Mouse (Mus musculus) heart, adult 8-10 months (tissue): ENCODE measurements around the gene Gen1. TPM values are rescaled to one million over a fixed set of nuclear protein-coding genes. Genes with fewer than 3 reads are reported as not detected.

ENCODE experiments used
- microRNA-seq: library from miRNA; unstranded; fragments of <30 nt; microRNA quantifications from one replicate; pipeline ENCODE4 v1.2.0, GENCODE M21; 2022
- total RNA-seq, 4 experiments: library from RNA; stranded (reverse); gene quantifications; 2 replicates each; pipeline ENCODE4 v1.2.4; 2022

Gene Gen1
- total RNA-seq, 4 experiments from 2014 or later = 0.38 to 2.0 (median 0.62) TPM

Small RNA genes lying within 50 kb of the gene (microRNA-seq; reads per million reads assigned to microRNA genes)
- not detected for gene Mir7675

Other genes with a start within 250 kb of the Gen1 start
- 1 to 10 TPM in 2 of 4 experiments, under 1 TPM in 2; 0.78 to 1.1 (median 1.0) TPM for gene Kcns3, start 114.7 kb downstream of the Gen1 start, total RNA-seq
- gene Msgn1, start 56.8 kb downstream of the Gen1 start, total RNA-seq = not detected
- 10 to 100 TPM; 31.8 to 42.7 (median 35.9) TPM for gene Smc6, start 85 bp upstream of the Gen1 start, total RNA-seq
- 1 to 10 TPM in 1 of 4 experiments, under 1 TPM in 3; 0.26 to 1.2 (median 0.78) TPM for gene Vsnl1, start 170.8 kb upstream of the Gen1 start, total RNA-seq
- gene Rad51ap2, start 190.3 kb upstream of the Gen1 start, total RNA-seq = not detected